Mouse (Mus musculus) ES-Bruce4 (cell line): Measurements from ENCODE around the gene Camta1. TPM values are rescaled to one million over a fixed set of nuclear protein-coding genes. Genes with fewer than 3 reads are reported as not detected.
A peak's percentile ranks its signal among the peaks of the same experiment; 100 is the strongest.

Experiments
- H3K27ac ChIP-seq: 2 replicates; pipeline ENCODE4 v1.5.1; 2012; ENCODE audit warnings: low read length, inconsistent platforms; ENCODE audit not compliant: insufficient read depth
- H3K27me3 ChIP-seq: 2 replicates; pipeline ENCODE4 v1.6.1; 2012; ENCODE audit warnings: mild to moderate bottlenecking, low read length, inconsistent platforms; ENCODE audit not compliant: control insufficient read depth, poor library complexity, insufficient read depth, severe bottlenecking
- H3K36me3 ChIP-seq: 2 replicates; pipeline ENCODE4 v1.6.1; 2012; ENCODE audit warnings: inconsistent platforms, mild to moderate bottlenecking, low read length, moderate library complexity; ENCODE audit not compliant: control insufficient read depth, poor library complexity, insufficient read depth, severe bottlenecking
- H3K4me1 ChIP-seq: one replicate; pipeline ENCODE4 v1.8.1; 2011; ENCODE audit warnings: low read length; ENCODE audit not compliant: control insufficient read depth, insufficient read depth
- H3K4me3 ChIP-seq: 2 replicates; pipeline ENCODE4 v1.5.1; 2011; ENCODE audit warnings: low read depth, mild to moderate bottlenecking, low read length
- H3K9ac ChIP-seq: 2 replicates; pipeline ENCODE4 v1.6.1; 2012; ENCODE audit warnings: low read depth, mild to moderate bottlenecking, inconsistent platforms; ENCODE audit not compliant: poor library complexity, severe bottlenecking
- H3K9me3 ChIP-seq: replicated peaks from 2 replicates; pipeline ENCODE4 v1.6.1; 2012; ENCODE audit warnings: mild to moderate bottlenecking, low read length, inconsistent platforms; ENCODE audit not compliant: control insufficient read depth, poor library complexity, insufficient read depth, severe bottlenecking
- CTCF ChIP-seq: IDR thresholded peaks from one replicate; pipeline ENCODE4 v1.8.1; 2011; ENCODE audit warnings: low read depth, low read length
- EP300 ChIP-seq: IDR thresholded peaks from 2 replicates; pipeline ENCODE4 v1.6.1; 2011; ENCODE audit warnings: low read depth, low read length; ENCODE audit not compliant: insufficient read depth
- POLR2A ChIP-seq: IDR thresholded peaks from one replicate; pipeline ENCODE4 v1.8.1; 2011; ENCODE audit warnings: low read length; ENCODE audit not compliant: insufficient read depth
- polyA plus RNA-seq: library from polyadenylated mRNA; stranded (reverse); fragments of >200 nt; gene quantifications from 2 replicates; pipeline ENCODE4 v1.2.4, GENCODE M21; 2011; ENCODE audit warnings: low read depth; ENCODE audit not compliant: missing spikeins, insufficient read depth, insufficient read length

Gene Camta1
- polyA plus RNA-seq, 1 experiment: 85.3 TPM

GRCm38 (mm10) chr4:151128641-151129541 lies 732.8 kb downstream of the Camta1 start:
- Histone ChIP-seq H3K4me3 (peak overlapping the region; percentile 74), H3K4me1 (no peaks in the 10 kb centered on the region), H3K9me3 (no peaks in the 10 kb centered on the region), H3K27ac (no peak overlapping the region), H3K27me3 (no peaks in the 10 kb centered on the region), H3K36me3 (no peaks in the 10 kb centered on the region), H3K9ac (peak overlapping the region; percentile 20)
- TF ChIP-seq POLR2A (no peak), EP300 (0 out of 2 replicates have a peak, but pooled peaks have one; percentile 30), CTCF (peak; percentile 47)

DNA sequence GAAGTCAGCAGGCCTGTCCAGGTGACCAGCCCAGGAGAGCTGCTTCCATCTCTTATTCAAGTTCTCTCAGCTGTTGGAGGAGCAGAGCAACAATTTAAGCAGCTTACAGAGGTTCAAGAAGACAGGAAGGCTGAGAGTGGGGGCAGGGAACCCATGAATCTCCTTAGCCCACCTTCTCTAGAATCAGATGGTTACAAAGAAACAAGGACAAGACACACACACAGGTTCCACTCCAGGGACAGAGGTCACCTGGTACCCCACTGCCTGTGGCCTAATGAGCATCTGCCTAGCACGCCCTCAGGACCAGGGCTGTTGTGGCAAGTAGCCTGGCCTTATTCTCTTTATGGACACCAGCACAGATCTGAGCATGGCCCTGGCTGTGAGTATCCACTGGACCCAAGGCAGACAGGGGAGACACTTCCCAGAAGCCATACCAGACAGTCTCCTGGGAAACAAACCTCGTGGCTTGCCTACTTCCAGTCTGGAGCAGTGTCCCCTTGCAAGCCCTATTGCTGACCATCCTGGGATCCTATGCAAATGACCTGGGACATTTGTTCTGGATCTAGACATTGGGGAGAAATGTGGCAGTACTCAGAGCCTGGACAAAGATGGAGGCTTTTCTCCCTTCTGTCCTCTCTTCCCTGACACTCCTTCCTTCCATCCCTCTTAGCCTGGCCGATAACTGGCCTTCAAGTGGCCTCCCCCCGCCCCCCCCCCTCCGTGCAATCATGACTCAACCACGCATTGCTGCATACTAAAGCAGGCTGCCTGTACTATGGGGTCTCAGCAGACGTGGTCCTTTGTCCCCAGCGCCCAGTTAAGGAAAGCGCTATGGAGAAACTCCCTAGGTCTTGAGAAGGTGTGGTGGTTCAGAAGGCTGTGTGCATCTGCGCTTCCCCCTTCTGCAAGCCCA lies 733.8 kb downstream of the Camta1 start:
- Histone ChIP-seq H3K36me3 (no peaks in the 10 kb centered on the region), H3K4me3 (peak overlapping the region; percentile 74), H3K9me3 (no peaks in the 10 kb centered on the region), H3K27ac (no peak overlapping the region), H3K27me3 (no peaks in the 10 kb centered on the region), H3K4me1 (no peaks in the 10 kb centered on the region), H3K9ac (0 out of 2 replicates have a peak overlapping the region, but pooled peaks have one; percentile 20)
- TF ChIP-seq EP300 (no peak), POLR2A (no peak), CTCF (no peak)

GRCm38 (mm10) chr4:151118883-151119282 lies 742.8 kb downstream of the Camta1 start:
- Histone ChIP-seq H3K36me3 (no peaks in the 10 kb centered on the region), H3K9ac (no peak overlapping the region), H3K27me3 (no peaks in the 10 kb centered on the region), H3K4me3 (no peak overlapping the region), H3K9me3 (no peaks in the 10 kb centered on the region), H3K27ac (no peak overlapping the region), H3K4me1 (no peaks in the 10 kb centered on the region)
- no peak for TF ChIP-seq POLR2A
- no peak for TF ChIP-seq CTCF
- TF ChIP-seq EP300: no peak

DNA sequence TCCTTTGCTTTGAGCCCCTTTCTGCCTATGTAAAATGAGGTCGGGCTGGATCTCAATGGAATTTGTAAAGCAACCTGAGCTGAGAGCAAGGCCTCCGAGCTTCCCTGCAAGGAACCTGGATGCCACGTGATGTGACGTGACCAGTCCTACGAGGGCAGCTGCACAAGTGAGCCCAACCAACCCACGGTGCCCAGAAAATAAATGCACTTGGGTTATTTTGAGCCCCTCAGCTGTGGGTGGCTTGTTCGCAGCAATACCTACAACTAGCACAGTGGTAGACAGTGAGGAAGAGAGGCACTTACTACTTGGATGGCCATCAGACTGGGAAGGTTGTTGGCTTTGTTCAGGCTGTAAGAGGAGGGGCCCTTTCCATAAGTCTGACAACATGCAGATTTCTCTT lies 747.1 kb downstream of the Camta1 start:
- no peaks in the 10 kb centered on the region for H3K27me3 ChIP-seq
- no peaks in the 10 kb centered on the region for H3K4me1 ChIP-seq
- H3K9me3 ChIP-seq: no peaks in the 10 kb centered on the region
- TF ChIP-seq EP300: no peak
- TF ChIP-seq CTCF: no peak
- TF ChIP-seq POLR2A: no peak
- H3K4me3 ChIP-seq: no peak overlapping the region
- no peak overlapping the region for H3K9ac ChIP-seq
- no peaks in the 10 kb centered on the region for H3K36me3 ChIP-seq
- H3K27ac ChIP-seq: no peak overlapping the region

DNA sequence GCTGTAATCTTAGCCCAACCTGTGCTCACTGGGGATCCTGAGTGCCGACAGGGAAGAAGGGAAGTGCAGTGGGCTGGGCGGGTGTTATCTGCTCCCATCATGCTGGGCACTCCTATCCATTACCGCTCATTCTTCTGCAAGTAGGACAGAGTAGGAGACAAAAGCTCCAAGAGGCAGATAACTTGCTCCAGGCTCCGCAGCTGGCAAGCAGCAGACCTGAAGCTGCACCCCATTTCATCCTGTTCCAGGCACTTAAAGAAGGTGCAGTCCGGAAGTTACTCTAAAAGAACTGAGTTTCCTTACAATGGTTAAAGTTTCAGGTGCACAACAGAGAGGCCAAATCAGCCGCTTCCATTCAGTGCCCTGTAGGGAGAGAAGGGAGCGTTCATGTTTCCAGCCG lies 750.5 kb downstream of the Camta1 start:
- H3K9ac ChIP-seq: no peak overlapping the region
- H3K4me3 ChIP-seq: no peak overlapping the region
- TF ChIP-seq POLR2A (no peak), EP300 (no peak), CTCF (no peak)
- H3K27ac ChIP-seq: no peak overlapping the region
- H3K9me3 ChIP-seq: no peaks in the 10 kb centered on the region
- no peaks in the 10 kb centered on the region for H3K27me3 ChIP-seq
- no peaks in the 10 kb centered on the region for H3K36me3 ChIP-seq
- no peaks in the 10 kb centered on the region for H3K4me1 ChIP-seq
